Mouse (Mus musculus): ENCODE measurements around the gene Meaf6.
A peak's percentile ranks its signal among the peaks of the same experiment; 100 is the strongest.

Meaf6 gene

DNA sequence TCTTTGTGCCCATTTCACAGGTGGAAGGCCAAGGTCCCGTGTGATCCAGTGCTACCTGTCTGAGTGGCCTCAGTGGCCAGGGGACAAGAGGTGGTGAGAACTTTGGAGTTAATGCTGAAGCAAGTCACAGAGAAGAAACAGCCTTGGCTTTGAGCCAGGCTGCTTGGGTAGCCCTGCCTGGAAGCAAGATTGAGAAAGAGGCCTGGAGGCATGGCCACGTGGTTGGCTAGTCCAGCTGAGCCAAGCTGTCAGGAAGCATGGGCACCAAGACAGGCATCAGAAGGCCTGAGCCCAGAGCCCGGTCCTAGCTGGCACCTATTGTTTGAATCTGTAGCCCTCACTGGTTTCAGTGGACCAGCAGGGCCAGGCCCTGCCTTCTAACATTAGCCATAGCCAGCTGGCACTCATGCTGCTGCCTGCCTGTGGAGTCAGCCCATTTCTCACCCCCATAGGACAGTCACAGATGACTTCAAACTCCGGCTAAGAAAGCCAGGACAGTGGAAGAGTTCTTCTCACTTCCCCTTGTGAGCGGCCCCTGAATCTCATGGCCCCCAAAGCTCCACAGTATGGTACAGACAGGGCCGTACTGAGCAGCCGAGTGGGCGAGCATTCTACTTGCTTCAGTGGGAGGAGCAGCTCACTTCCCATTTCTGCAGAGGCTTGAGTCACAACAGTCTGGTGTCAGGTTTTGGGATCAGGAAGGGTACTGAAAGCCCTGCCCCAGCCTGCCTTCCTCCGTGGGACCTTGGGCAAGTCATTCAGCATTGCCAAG is 31.3 kb downstream of the Meaf6 start:
- peak; percentile 81 to 92 for DNase-seq

DNA sequence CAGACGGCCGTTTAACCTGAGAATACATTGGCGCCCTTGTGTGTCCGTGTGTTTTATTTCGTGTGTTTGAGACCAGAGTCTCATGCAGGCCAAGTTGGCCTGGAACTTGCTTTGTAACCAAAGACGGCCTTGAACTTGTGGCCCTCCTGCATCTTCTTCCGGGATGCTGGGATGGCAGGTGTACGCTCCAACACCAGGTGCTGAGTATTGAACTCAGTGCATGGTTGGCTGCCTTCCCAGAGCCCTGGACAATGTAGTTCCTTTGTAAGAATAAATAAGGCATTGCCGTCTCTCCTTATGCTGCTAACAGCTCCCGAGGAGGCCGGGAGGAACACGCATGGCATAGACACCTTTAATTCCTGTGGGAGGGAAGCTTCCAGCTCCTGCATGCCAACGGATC is 32.0 kb downstream of the Meaf6 start:
- no peak for DNase-seq

DNA sequence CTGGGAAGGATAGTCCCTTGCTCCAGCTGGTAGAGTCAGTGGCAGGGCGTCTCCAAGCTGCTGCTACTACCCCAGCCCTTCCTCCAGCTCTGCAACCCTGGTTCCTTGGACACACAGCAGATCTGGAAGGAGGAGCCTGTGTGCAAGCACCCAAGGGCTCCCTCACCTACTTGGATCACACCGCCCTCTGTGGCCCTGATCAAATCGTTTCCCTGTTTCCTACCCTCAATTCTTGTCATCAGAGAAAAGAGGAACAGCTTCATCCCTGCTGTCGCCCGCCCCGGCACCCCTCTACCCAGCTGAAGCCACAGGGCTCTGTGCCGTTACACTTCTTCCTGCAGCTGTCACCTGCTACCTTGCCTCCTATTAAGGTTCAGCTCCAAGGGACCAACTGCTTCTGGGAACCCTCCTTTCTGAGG is 33.0 kb downstream of the Meaf6 start:
- no peak for DNase-seq

DNA sequence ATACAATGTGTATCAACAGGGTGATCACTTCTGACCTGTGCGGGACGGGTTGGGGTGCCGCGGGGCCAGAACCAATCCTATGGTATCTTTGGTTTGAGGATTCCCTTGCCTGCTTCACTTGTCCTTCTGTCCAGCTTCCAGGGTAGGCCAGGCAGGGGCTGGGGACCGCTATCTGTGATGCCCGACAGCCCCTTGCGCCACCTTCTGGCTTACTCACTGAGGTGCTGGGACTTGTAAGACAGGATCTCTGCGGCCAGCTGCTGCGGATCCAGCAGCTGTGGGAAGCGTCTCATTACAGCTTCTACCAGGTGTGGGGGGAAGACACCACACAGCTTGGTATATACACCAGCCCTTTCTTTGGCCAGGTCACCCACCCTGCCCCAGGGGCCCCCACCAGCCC is 34.1 kb downstream of the Meaf6 start:
- peak in 1 of 2 experiments; percentile 48 for DNase-seq

DNA sequence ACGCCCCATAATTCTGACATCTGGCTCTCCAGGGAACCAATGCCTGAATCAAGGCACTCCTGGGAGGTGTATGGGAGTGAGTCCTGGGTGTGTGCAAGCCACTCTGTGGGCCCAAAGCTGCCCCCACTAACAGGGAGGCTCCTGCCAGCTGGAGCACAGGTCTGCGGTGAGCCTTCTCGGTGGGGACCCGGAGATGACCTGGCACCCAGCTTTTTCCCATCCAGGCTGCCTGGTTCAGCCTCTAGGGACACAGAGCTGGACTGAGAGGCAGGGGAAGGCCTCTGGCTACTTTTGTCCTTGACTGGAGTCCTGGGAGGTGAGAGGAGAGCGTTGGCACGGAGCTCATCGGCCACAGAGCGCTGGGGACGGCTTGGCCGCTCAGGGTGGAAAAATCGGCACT is 34.8 kb downstream of the Meaf6 start:
- peak in 1 of 2 experiments; percentile 42 for DNase-seq

DNA sequence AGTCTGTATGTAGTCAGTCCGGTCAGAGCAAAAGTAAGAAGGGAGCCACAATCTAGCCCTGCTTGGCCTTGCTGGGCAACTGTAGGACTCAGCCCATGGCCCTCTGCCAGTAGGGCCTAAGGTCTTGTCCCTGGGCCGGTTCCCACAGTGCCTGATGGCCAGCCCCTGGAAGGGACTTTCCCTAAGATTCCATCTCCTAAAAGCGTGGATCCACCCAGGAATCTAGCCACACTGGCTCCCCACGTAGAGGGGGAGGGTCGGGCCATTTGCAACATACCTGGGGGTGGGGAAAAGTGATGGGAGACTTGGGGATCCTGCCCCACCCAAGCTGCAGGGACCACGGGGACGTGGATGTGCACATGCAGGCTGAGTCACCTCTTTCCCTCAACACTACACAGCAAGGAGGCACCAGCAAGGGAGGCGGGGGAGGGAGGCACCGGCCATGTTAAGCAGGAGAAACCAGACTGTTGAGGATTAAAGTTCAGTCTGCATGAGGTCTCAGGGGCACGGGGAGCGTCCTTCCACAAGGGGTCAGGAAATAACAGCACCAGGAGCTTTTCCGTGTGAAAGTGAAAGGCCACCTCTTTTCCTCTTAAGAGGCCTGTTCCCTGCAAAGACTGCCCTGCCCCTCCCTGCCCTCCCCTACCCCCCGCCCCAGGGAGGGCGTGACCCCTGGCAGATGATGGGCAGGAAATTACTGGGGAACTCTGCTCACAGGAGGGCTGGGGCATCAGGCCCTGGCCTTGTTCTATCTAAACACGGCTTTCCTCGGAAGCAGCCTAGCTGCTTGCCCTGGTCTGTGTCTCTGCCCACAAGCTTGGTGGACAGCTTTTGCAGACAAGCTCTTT is 37.7 kb downstream of the Meaf6 start:
- DNase-seq = peak; percentile 77 to 90

DNA sequence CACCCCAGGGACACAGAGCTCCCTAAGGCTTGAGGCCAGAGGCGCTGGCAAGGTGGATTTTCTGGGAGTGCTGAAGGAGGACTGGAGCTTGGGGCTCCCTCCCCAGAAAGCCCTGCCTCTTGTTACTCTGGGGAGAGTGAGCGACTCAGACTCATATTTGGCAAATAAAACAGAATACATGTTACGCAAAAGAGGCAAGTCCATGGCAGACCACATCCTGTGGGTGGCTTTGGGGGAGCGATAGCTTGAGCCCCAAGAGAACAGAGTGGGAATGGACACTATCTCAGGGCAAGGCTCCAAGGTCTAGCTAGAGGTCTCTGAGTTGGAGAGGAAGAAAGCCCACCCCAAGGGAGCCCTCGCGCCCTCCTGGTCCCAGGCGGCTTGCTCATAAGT is 38.3 kb downstream of the Meaf6 start:
- DNase-seq = peak; percentile 47 to 69

DNA sequence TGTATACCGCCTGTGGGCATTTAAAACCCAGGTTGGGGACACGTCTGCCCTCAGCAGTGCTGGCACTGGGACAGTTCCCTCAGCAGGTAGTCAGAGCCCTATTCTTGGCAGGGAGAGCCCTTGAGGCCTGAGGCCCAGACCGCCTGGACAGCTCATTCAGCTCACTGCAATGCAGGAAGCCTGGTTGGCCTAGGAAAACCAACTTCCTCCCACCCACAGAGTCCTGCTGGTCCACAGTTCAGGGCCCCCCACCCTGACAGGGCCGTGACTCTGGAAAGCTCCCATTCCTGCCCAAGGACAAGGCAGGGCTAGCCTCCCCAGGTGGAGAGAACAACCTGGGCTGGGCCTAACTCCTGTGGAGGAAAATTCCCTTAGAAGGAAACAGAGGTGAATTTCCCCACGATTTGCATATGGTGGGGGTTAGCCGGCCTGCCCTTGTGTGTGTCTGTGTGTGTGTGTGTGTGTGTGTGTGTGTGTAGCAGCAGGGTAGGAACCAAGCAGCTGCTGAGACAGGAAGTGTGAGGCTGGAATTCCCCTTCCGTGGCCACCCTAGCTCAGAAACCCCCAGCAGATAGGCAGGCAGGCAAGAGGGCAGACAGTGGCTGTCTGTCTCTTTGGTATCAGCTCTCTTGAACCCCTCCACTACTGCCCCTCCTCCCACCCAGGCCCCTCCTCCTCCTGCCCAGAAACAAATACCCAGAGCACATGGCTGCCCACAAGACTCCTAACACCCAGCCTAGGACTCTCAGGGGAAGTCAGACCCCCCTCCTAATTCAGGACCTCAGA is 39.7 kb downstream of the Meaf6 start:
- peak; percentile 57 to 80 for DNase-seq

DNA sequence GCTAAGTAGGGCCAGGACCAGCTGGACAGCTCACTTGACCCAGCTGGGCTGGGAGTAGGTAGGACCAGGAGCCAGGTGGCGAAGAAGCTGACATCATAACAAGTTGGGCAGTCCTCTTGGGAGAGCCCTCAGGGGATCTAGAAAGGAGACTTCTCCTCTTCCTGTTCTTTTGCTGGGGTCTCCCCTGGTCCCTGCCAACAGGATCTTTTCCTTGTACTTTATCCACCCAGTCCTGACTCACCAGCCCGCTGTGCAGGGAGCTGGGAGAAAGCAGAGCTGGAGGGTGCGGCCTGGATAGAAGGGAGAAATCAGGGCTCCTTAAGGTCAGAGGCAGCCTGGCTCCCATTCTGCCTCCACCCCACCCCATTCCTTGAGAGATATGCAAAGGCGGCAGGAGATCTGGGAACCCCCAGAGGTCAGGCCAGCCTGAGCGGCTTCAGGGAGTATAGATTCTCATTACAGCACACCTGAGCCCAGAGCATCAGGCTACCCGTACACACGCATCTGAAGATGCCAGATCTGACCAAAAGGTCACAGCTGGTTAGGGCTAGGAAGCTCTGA is 40.5 kb downstream of the Meaf6 start:
- no peak for DNase-seq

DNA sequence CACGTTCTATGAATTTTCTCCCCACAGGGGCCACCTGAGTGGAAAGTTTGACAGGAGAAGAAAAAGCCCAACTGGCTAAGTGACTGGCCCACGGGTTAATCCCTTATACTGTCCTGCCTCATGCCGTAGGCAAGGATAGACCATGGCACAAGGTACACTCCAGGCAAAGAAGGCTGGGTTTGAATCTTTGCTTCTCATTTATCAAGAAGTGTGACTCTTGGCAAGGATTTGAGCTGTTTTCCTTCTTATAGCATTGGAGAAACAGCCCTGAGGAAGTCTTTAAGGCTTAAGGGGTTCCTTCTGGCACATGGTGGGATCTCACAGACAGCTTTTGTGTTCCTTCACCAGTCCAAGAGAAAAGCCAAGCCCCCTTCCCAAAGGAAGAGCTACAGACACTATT is 41.3 kb downstream of the Meaf6 start:
- no peak for DNase-seq

DNA sequence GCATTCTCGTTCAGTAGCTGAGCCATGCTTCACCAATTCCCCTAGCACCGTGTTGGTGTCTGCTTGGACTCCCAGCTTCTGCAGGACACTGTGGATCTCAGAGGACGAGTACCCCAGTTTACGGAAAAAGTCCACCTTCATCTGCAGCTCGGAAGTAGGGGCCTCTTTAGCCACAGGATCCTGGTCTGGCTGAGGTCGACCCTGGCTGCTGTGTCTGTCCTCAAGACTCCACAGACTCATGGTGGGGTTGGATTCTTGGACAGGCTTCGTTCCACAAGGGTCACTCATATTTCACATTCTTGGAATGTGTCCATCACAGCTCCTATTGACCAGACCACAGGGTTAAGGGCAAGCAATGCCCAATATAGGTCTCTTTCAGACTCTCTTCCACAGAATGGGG is 41.8 kb downstream of the Meaf6 start:
- no peak for DNase-seq

DNA sequence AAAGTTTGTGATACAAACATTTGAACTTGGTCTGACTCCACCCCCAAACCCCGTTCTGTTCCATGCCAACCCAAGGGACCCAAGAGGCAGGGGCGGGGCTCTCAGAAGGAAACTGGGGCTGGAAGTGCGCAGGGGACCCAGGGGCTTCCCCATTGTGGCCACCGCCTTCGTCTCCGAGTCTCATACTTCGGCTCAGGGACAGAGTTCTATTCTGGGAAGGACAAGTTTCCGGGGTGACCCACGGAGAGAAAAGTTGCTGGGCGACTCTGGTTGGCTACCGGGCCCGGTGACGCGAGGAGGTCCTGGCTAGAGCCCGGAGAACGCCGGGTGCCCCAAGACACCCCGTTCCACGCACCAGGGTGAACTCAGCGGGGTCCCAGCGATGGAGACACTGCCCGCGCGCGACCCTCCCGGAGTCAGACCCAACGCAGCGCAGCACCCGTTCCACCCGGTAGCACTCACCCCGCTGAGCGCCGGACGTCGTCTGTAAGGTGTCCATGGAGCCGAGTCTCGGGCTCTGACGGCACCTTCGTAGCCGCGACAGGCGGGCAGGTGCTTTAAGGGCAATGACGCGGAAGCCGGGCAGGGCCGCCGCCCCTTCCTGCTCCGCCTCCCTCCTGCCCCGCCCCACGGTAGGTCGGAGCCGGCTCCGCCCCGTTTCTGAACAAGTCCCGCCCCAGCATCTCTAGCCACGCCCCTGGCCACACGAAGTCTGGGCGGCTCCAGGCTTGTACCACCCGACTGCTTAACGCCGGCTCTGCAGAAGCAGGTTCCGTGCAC is 42.6 kb downstream of the Meaf6 start, which contains the start of gene Zc3h12a:
Gene Zc3h12a (minus strand): TSS at position 536 of the 780 bp plus-strand sequence.
- peak; percentile 95 for DNase-seq

DNA sequence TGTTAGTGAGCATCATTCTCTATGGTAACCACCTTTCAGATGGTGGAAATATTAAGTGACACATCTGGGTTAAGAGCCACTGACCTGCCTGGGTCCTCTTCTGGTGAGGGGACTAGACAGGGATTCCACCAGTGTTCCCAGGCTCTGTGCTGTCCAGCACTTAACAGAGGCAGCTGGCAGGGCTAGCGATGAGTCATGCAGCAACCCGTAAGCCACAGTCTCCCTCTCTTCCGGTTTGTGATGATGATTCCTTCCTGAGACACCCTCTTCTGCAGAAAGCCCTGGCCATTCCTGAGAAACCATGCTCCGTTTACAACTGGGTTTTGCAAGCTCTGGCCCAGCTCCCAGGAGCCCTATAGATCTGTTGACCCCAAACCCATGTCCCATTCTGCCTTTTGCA is 46.6 kb downstream of the Meaf6 start:
- DNase-seq = no peak

DNA sequence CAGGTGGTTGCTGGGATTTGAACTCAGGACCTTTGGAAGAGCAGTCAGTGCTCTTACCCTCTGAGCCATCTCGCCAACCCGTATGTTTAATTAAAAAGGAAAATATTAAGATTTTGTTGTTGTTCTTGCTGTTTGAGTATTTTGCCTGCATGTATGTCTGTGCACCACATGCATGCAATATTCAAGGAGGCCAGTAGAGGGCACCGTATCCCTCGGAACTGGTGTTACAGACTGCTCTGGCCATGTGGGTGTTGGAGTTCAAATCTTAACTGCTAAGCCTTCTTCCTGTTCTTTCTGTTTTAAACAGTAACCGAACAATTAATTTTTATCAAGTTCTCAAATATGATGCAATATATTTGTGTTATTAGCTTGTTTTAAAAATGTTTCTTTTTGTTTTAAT is 47.5 kb downstream of the Meaf6 start:
- DNase-seq = peak; percentile 57 to 81

DNA sequence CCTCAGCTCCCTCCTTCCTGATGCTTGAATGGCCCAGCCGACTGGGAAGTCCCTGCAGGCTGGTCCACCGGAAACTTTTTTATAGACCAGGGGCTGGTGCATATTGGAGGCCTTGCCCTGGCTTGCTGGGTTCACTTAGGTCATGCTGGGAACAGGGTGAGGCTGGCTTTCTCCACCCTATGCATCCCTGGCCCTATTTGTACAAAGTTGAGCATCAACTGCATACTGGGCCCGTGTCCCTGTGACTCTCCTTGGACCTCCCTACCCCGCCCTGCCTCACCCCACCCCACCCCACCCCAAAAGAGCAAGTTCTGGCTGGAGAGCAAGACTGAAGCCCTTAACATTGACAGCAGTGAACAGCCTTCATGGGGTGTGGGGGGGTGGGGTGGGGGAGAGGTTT is 49.3 kb downstream of the Meaf6 start:
- no peak for DNase-seq

DNA sequence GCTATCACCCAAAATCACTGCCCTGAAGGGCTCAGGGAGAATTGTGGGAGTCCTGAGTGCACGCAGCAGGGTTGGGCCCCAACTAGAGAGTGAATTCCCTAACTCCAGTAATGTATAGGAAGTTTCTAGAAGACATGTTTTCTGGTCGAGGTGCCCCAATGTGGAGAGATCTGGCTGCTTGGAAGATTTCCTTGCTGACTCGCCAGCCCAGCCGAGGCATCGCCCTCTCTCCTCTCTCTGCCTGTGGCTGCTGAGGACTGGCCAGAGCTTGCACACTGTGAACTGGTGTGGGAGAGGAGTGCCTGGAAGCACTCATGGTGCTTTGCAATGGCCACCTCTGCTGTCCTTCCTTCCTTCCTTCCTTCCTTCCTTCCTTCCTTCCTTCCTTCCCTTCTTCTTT is 49.7 kb downstream of the Meaf6 start:
- no peak for DNase-seq

DNA sequence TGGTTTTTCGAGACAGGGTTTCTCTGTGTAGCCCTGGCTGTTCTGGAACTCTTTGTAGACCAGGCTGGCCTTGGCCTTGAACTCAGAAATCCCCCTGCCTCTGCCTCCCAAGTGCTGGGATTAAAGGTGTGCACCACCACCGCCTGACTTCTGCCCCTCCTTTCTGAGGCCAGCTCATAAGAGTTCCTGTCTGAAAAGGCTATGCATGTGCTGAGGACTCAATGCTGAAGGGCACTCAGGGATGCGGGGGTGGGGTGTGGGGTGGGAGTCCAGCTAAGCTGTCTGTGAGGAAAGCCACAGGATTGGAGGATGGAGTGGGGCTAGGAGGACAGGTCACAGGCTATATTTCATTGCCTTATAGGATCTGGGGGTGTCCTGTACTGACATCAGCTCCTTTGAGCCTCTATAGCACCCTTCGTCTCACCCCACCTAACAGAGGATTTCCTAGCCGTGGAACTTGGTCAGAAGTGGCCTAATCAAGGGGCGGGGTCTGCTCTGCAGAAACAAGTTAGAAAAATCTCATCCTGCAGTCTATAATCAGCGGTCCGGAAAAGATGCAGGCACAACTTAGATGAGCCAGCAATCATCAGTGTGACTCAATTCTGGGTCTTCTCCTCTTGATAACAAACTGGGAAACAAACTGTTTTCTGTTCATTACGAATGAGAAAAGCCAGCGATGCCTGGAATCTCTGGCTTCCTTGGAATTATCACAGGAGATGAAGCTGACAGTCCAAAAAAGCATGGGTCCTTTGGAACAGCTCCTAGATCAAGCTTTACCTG is 50.3 kb downstream of the Meaf6 start:
- no peak for DNase-seq

DNA sequence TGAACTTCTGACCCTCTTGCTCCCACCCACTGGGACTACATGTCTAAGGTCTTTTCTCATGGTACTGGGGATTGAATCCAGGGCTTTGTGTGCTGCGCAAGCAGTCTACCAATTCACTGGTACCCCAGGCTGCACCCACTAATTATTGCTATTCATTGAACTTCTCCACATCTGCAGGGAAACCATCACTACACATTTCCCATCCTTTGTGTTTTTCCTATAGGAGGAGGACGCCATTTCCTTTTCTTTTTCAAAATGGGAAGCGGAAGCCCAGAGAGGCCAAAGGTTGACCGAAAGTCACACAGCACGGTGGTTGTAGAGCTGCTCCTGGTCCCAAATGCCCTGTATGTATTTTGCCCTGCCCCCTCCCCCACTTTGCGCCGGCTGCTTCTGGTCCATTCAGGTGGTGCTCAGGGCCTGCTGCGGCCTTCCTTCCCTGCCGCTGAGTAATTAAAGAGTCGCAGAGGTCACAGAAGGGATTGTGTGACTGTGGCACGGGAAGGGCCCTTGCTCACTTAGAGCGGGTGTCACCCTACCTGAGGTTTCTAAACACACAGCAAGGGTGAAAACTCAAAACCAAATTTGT is 51.5 kb downstream of the Meaf6 start:
- no peak for DNase-seq

DNA sequence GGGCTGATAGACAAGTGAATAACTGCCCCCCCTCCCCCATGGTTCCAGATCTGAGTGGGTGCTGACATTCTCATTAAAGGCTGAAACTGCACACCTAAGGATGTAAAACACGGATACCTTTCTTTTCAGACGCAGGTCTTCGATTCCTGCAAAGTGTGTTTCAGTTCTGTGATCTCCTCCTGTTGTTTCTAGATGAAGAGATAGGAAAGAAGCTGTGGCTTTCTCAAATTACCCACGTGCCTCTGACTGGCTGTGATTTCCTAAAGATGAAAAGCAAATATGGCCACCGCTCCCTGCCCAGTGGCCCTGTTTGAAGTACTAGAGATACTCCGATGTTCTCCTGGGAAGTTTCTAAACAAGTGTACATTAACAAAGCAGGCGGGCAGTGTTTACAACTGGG is 53.4 kb downstream of the Meaf6 start:
- no peak for DNase-seq

DNA sequence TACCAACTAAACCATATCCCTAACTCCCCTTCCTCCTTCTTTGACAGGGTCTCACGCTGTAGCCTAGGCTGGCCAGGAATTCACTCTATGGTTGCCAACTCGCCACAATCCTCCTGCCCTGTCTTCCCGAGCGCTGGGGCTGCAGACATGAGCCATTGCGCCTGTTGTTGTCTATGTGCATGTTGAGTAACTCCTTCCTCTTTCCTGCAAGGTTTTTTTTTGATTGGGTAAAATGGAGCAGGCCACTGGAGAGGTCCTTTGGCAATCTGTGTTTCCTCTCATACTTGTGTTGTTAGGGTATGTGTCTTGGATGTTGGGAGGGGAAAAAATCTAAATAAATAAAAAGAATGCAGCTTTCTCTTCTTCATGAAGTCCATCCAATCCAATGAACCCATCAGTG is 59.3 kb downstream of the Meaf6 start:
- no peak for DNase-seq

DNA sequence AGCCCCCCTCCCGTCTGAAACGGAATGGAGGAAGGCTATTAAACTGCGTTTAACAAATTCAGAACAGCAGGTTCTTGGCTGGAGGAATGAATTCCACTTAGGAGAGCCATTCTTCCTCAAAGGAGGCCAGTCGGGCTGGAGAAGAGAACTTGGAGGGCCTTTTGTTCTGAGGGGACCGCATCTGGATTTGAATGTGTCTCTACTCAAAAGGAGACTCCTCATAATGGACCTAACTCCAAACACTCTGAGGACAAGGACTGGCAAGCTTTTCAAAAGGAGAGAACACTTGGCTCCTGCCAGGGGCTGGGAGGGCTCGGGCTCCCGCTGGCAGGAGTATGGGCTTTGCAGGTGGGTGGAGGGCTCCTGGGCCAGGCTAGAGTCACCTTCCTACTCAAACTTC is 59.7 kb downstream of the Meaf6 start:
- DNase-seq = no peak
